Mouse (Mus musculus) thymus, adult 2 months (tissue): ENCODE results near the gene Dapk1. TPM values are rescaled to one million over a fixed set of nuclear protein-coding genes. Genes with fewer than 3 reads are reported as not detected.

Experiments
- DNase-seq: peaks from one replicate; pipeline ENCODE4 v3.0.0; 2021
- H3K27ac ChIP-seq: fragments of 200-500 bp; 2 replicates; pipeline ENCODE4 v1.5.1; 2012; ENCODE audit warnings: low read length, control low read depth; ENCODE audit not compliant: control insufficient read depth, insufficient read depth
- H3K27me3 ChIP-seq: fragments of 200-500 bp; 2 replicates; pipeline ENCODE4 v1.6.1; 2012; ENCODE audit warnings: mild to moderate bottlenecking, low read length, moderate library complexity, mixed read lengths; ENCODE audit not compliant: control insufficient read depth, insufficient read depth
- H3K36me3 ChIP-seq: fragments of 200-500 bp; 2 replicates; pipeline ENCODE4 v1.6.1; 2012; ENCODE audit warnings: mild to moderate bottlenecking, low read length, moderate library complexity; ENCODE audit not compliant: control insufficient read depth, insufficient read depth
- H3K4me1 ChIP-seq: fragments of 200-500 bp; replicated peaks from 2 replicates; pipeline ENCODE4 v1.6.1; 2012; ENCODE audit warnings: low read length; ENCODE audit not compliant: control insufficient read depth, insufficient read depth
- H3K4me3 ChIP-seq: fragments of 200-500 bp; 2 replicates; pipeline ENCODE4 v1.5.1; 2012; ENCODE audit warnings: mild to moderate bottlenecking, low read length, control low read depth, moderate library complexity; ENCODE audit not compliant: control insufficient read depth, insufficient read depth
- CTCF ChIP-seq: fragments of 200-500 bp; IDR thresholded peaks from 2 replicates; pipeline ENCODE4 v1.5.1; 2012; ENCODE audit warnings: mild to moderate bottlenecking, control low read depth, low read length, moderate library complexity, borderline replicate concordance; ENCODE audit not compliant: control insufficient read depth, poor library complexity, insufficient read depth; ENCODE audit errors: extremely low read depth
- POLR2A ChIP-seq: fragments of 200-500 bp; IDR thresholded peaks from 2 replicates; pipeline ENCODE4 v1.6.1; 2012; ENCODE audit warnings: mild to moderate bottlenecking, low read length, control low read depth, moderate library complexity; ENCODE audit not compliant: control insufficient read depth, poor library complexity, insufficient read depth; ENCODE audit errors: extremely low read depth
- WGBS: fragments of 180-500 bp; shearing (Covaris S2); methylation state at CpG from one replicate; pipeline ENCODE4 v1.1.7; 2018; 5-methylcytosine and 5-hydroxymethylcytosine counted together
- polyA plus RNA-seq: library from polyadenylated mRNA; depleted of rRNA; stranded (reverse); fragments of >200 nt; gene quantifications from 2 replicates; pipeline ENCODE4 v1.2.3, GENCODE M21; 2012

The Dapk1 gene
- polyA plus RNA-seq, 1 experiment: 45.2 TPM

DNA sequence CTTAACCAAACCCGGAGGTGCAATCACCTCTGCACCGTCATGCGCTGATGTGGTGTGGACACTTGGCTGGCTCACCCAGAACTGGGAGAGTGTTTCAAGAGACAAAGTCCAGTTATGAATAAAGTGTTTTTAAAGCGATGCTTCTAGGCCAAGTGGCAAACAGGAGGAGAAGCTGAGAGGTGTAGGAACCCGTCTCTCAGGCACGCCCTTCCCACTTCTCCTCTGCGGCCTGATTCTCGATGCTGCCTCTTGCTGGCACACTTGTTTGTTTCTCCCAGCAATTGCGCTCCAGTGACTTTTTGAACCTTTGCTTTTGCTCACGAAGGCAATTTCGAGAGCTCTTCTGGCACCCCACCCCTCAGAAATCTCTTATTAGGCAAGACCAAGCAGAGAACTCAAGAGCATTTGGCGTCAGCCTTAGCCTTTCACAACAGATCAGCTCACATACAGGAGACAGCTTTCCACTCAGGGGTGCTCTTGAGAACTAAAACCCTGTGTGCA is 100.0 kb downstream of the Dapk1 start:
- WGBS: 93% methylated on average over 12 of the region's 12 CpGs
- H3K27ac ChIP-seq: no peak overlapping the region
- no peak overlapping the region for H3K4me3 ChIP-seq
- no peaks in the 10 kb centered on the region for H3K36me3 ChIP-seq
- H3K27me3 ChIP-seq: no peaks in the 10 kb centered on the region
- no peak for DNase-seq
- H3K4me1 ChIP-seq: peaks cover 16% of the 10 kb centered on the region
- TF ChIP-seq CTCF (no peak), POLR2A (no peak)

DNA sequence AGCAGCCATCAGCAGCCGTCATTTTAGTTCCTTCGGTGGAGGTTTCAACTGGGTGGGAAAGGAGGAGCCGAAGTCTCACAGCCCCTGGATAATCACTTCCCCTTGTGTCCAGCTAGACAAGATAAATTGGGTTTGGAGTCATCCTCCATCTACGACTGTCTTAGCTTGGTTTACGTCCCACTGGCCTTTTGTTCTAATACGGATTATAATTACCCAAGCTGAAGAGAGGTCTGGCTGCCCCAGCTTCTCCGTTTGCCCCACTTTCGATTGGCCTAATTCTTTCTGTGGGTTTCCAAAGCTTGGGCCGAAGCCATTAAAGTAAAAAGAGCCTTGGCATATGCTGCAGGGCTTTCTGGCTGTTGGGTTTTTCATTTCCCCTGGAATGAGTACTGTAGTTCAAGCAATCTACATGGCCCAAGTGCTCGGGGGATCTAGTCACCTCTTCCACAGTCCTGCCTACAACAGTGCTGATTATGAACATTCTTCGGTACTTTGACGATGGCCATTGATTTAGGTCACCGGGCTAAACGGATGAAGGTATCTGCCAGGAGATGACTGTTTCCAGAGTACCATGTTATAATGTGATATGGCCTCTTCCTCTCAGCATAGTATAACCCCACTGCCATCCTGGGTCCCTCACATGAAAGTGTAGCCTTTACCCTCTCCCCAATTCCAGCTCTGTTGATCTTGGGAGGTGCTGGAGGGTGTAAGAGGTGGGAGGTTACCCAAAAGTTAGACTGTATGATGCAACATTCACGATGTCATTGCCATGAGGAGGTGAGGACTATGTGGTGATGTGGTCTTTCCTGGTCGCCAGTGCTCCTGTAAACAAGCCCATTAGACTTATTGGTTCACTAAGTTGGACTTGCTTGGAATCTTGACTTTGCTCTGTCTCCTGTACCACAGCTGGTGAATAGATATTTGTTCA is 106.1 kb downstream of the Dapk1 start:
- Histone ChIP-seq H3K27ac (no peak overlapping the region), H3K4me3 (no peak overlapping the region), H3K4me1 (peaks cover 19% of the 10 kb centered on the region), H3K27me3 (no peaks in the 10 kb centered on the region), H3K36me3 (no peaks in the 10 kb centered on the region)
- no peak for TF ChIP-seq POLR2A
- TF ChIP-seq CTCF: no peak
- 93% methylated on average over 16 of the region's 16 CpGs for WGBS
- no peak for DNase-seq

DNA sequence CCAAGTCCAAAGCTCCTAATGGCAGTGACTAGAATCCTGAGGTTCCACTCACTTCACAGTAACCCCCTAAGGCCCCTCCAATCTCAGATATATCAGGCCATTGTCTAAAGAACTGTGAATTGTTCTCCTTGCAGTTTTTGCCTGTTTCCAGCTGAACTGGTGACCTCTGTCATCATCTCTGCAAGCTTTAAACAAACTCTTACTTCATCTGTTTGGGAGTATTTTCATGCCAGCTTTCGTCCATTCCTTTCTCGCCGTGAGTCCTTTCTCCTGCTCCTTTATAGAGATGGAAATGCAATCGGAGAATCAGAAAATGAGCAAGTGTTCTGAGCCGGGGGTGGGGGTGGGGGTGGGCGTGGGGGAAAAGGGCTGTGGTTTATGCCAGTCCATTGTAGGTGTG is 107.4 kb downstream of the Dapk1 start:
- no peak for DNase-seq
- H3K27ac ChIP-seq: no peak overlapping the region
- H3K27me3 ChIP-seq: no peaks in the 10 kb centered on the region
- no peak overlapping the region for H3K4me3 ChIP-seq
- 96% methylated on average over 6 of the region's 6 CpGs for WGBS
- H3K36me3 ChIP-seq: no peaks in the 10 kb centered on the region
- TF ChIP-seq CTCF (no peak), POLR2A (no peak)
- peaks cover 18% of the 10 kb centered on the region for H3K4me1 ChIP-seq

DNA sequence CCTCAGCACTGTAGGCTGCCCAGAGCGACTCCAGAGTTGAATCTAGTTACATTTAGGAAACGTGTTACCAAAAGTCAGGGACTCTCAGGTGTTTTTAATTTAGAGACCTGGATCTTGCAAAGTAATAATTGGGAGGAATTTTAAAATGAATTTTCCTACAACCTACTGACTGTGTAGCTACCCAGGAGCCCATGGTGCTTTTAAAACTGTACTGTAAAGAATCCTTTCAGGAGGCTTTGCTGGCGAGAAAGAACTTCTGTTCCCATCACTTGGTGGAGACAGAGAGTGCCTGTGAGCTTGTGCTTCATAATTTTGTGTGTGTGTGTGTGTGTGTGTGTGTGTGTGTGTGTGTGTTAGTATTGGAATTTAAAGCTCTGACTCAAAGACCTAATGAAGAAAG is 109.2 kb downstream of the Dapk1 start:
- Histone ChIP-seq H3K27ac (no peak overlapping the region), H3K36me3 (no peaks in the 10 kb centered on the region), H3K4me1 (peaks cover 6% of the 10 kb centered on the region), H3K27me3 (no peaks in the 10 kb centered on the region), H3K4me3 (no peak overlapping the region)
- no peak for DNase-seq
- 95% methylated on average over 3 of the region's 3 CpGs for WGBS
- TF ChIP-seq CTCF: no peak
- no peak for TF ChIP-seq POLR2A

DNA sequence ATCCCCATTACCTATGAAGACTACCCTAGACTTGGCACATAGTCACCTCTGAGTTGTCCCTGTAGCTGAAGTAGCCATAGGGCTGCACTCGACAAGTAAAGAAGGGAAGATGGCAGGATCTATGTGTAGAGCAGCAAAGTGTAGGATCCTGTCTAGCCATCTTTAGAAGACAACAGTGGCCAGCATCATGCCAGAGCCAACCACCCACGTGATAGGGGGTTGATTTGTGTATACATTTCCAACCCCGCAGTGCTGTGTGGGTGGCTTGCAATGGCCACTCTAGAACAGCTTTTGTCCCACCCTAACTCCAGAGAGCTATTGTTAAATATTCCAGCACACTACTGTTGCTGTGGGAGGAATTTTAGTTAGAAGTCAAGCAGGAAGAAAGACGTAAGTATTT is 111.8 kb downstream of the Dapk1 start:
- no peak for TF ChIP-seq POLR2A
- TF ChIP-seq CTCF: no peak
- no peaks in the 10 kb centered on the region for H3K27me3 ChIP-seq
- H3K4me1 ChIP-seq: no peaks in the 10 kb centered on the region
- peaks cover 6% of the 10 kb centered on the region; the same call in 1 of the 2 replicates for H3K36me3 ChIP-seq
- no peak overlapping the region for H3K27ac ChIP-seq
- DNase-seq: no peak
- 95% methylated on average over 4 of the region's 4 CpGs for WGBS
- H3K4me3 ChIP-seq: no peak overlapping the region

DNA sequence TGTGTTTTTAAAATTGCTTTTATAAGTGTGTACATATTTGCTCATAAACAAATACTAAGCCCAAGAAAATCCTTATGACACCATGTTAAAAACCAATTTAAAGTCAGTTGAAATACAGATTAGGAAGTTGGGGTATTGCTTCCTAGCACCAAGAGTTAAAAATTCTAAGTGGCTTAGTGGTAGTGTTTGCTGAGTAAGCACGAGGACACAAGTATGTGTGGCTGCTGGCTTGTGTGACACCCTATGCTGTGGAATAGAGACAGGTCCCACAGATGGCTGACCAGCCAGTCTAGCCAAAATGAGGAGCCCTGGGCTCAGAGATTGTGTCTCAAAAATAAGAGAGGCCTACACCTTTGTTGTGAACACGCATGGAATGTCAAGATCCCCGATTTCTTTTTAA is 114.4 kb downstream of the Dapk1 start:
- WGBS: 89% methylated on average over 3 of the region's 3 CpGs
- no peak overlapping the region for H3K27ac ChIP-seq
- peaks cover 17% of the 10 kb centered on the region for H3K36me3 ChIP-seq

More for the DNA sequence above, 114.4 kb downstream of the Dapk1 start:
- TF ChIP-seq CTCF (no peak), POLR2A (no peak)
- no peaks in the 10 kb centered on the region for H3K4me1 ChIP-seq
- no peak for DNase-seq
- no peaks in the 10 kb centered on the region for H3K27me3 ChIP-seq
- no peak overlapping the region for H3K4me3 ChIP-seq
